Mouse (Mus musculus): ENCODE results near the gene Adcy3. TPM values are rescaled to one million over a fixed set of nuclear protein-coding genes. Genes with fewer than 3 reads are reported as not detected.

Adcy3 gene
- polyA plus RNA-seq, 1 experiment from 2014 or later, result 6.1 TPM

- DNase-seq (ENCODE audit: low spot score) (no peak), ATAC-seq (replicated peaks; ENCODE audit: low FRiP score) (no peak)
- no peaks in the 10 kb centered on the region for H3K9me3 ChIP-seq (ENCODE audit: control insufficient read depth, low read length)
- H3K4me1 ChIP-seq (replicated peaks; ENCODE audit: control insufficient read depth, insufficient read depth, low read length), result no peaks in the 10 kb centered on the region
- H3K36me3 ChIP-seq (ENCODE audit: control insufficient read depth, insufficient read depth, low read length), result no peaks in the 10 kb centered on the region
- no peak overlapping the region for H3K4me2 ChIP-seq (ENCODE audit: low read depth, low read length, severe bottlenecking)
- H3K4me3 ChIP-seq (ENCODE audit: low read depth, low read length), result no peak overlapping the region
- H3K9ac ChIP-seq (ENCODE audit: low read length), result no peak overlapping the region
- H3K27me3 ChIP-seq (ENCODE audit: control insufficient read depth, insufficient read depth, low read length), result no peaks in the 10 kb centered on the region
- WGBS, result 97% methylated on average over 11 of the region's 11 CpGs
- no peak overlapping the region for H3K27ac ChIP-seq (ENCODE audit: low read depth, low read length)
Observed at GRCm38 (mm10) chr12:4206106-4206505, 73.2 kb downstream of the Adcy3 start.

GRCm38 (mm10) chr12:4208405-4209133 is 75.7 kb downstream of the Adcy3 start:
- Histone ChIP-seq H3K36me3 (ENCODE audit: control insufficient read depth, insufficient read depth, low read length) (no peaks in the 10 kb centered on the region), H3K4me3 (ENCODE audit: low read depth, low read length) (no peak overlapping the region), H3K27me3 (ENCODE audit: control insufficient read depth, insufficient read depth, low read length) (no peaks in the 10 kb centered on the region), H3K4me2 (ENCODE audit: low read depth, low read length, severe bottlenecking) (no peak overlapping the region), H3K27ac (ENCODE audit: low read depth, low read length) (no peak overlapping the region), H3K4me1 (replicated peaks; ENCODE audit: control insufficient read depth, insufficient read depth, low read length) (no peaks in the 10 kb centered on the region), H3K9me3 (ENCODE audit: control insufficient read depth, low read length) (no peaks in the 10 kb centered on the region), H3K9ac (ENCODE audit: low read length) (no peak overlapping the region)
- WGBS, result 76% methylated on average over 15 of the region's 15 CpGs
- DNase-seq (ENCODE audit: low spot score), result no peak
- 0 out of 2 replicates have a peak, but pooled peaks have one; percentile 42 for ATAC-seq (replicated peaks; ENCODE audit: low FRiP score)

GRCm38 (mm10) chr12:4209196-4209595 is 76.3 kb downstream of the Adcy3 start:
- ATAC-seq (replicated peaks; ENCODE audit: low FRiP score) (no peak), DNase-seq (ENCODE audit: low spot score) (no peak)
- Histone ChIP-seq H3K9ac (ENCODE audit: low read length) (no peak overlapping the region), H3K4me3 (ENCODE audit: low read depth, low read length) (no peak overlapping the region), H3K27ac (ENCODE audit: low read depth, low read length) (no peak overlapping the region), H3K9me3 (ENCODE audit: control insufficient read depth, low read length) (no peaks in the 10 kb centered on the region), H3K36me3 (ENCODE audit: control insufficient read depth, insufficient read depth, low read length) (no peaks in the 10 kb centered on the region), H3K4me1 (replicated peaks; ENCODE audit: control insufficient read depth, insufficient read depth, low read length) (no peaks in the 10 kb centered on the region), H3K4me2 (ENCODE audit: low read depth, low read length, severe bottlenecking) (no peak overlapping the region), H3K27me3 (ENCODE audit: control insufficient read depth, insufficient read depth, low read length) (no peaks in the 10 kb centered on the region)
- WGBS, result 98% methylated on average over 9 of the region's 9 CpGs

- DNase-seq (ENCODE audit: low spot score) (no peak), ATAC-seq (replicated peaks; ENCODE audit: low FRiP score) (no peak)
- Histone ChIP-seq H3K4me1 (replicated peaks; ENCODE audit: control insufficient read depth, insufficient read depth, low read length) (no peaks in the 10 kb centered on the region), H3K4me3 (ENCODE audit: low read depth, low read length) (no peak overlapping the region), H3K27ac (ENCODE audit: low read depth, low read length) (no peak overlapping the region), H3K9me3 (ENCODE audit: control insufficient read depth, low read length) (no peaks in the 10 kb centered on the region), H3K36me3 (ENCODE audit: control insufficient read depth, insufficient read depth, low read length) (peaks cover 3% of the 10 kb centered on the region; the same call in 1 of the 2 replicates), H3K4me2 (ENCODE audit: low read depth, low read length, severe bottlenecking) (no peak overlapping the region), H3K9ac (ENCODE audit: low read length) (no peak overlapping the region), H3K27me3 (ENCODE audit: control insufficient read depth, insufficient read depth, low read length) (no peaks in the 10 kb centered on the region)
- WGBS, result 94% methylated on average over 9 of the region's 9 CpGs
Observed at GRCm38 (mm10) chr12:4211174-4211573, 78.3 kb downstream of the Adcy3 start.

GRCm38 (mm10) chr12:4212908-4213307 is 80.0 kb downstream of the Adcy3 start:
- Histone ChIP-seq H3K36me3 (ENCODE audit: control insufficient read depth, insufficient read depth, low read length) (peaks cover 3% of the 10 kb centered on the region; the same call in 1 of the 2 replicates), H3K4me2 (ENCODE audit: low read depth, low read length, severe bottlenecking) (no peak overlapping the region), H3K27me3 (ENCODE audit: control insufficient read depth, insufficient read depth, low read length) (no peaks in the 10 kb centered on the region), H3K4me3 (ENCODE audit: low read depth, low read length) (no peak overlapping the region), H3K4me1 (replicated peaks; ENCODE audit: control insufficient read depth, insufficient read depth, low read length) (no peaks in the 10 kb centered on the region), H3K9ac (ENCODE audit: low read length) (no peak overlapping the region), H3K9me3 (ENCODE audit: control insufficient read depth, low read length) (no peaks in the 10 kb centered on the region), H3K27ac (ENCODE audit: low read depth, low read length) (no peak overlapping the region)
- 71% methylated on average over 8 of the region's 8 CpGs for WGBS
- DNase-seq (ENCODE audit: low spot score) (no peak), ATAC-seq (replicated peaks; ENCODE audit: low FRiP score) (no peak)

- H3K27ac ChIP-seq (ENCODE audit: low read depth, low read length), result no peak overlapping the region
- no peaks in the 10 kb centered on the region for H3K9me3 ChIP-seq (ENCODE audit: control insufficient read depth, low read length)
- DNase-seq (ENCODE audit: low spot score) (peak; percentile 22), ATAC-seq (replicated peaks; ENCODE audit: low FRiP score) (no peak)
- no peaks in the 10 kb centered on the region for H3K27me3 ChIP-seq (ENCODE audit: control insufficient read depth, insufficient read depth, low read length)
- H3K4me3 ChIP-seq (ENCODE audit: low read depth, low read length), result no peak overlapping the region
- WGBS, result 93% methylated on average over 7 of the region's 7 CpGs
- H3K9ac ChIP-seq (ENCODE audit: low read length), result no peak overlapping the region
- H3K4me2 ChIP-seq (ENCODE audit: low read depth, low read length, severe bottlenecking), result no peak overlapping the region
- 0 out of 2 replicates have a peak, but pooled peaks cover 4% of the 10 kb centered on the region for H3K4me1 ChIP-seq (replicated peaks; ENCODE audit: control insufficient read depth, insufficient read depth, low read length)
- peaks cover 4% of the 10 kb centered on the region; the same call in 1 of the 2 replicates for H3K36me3 ChIP-seq (ENCODE audit: control insufficient read depth, insufficient read depth, low read length)
Observed at GRCm38 (mm10) chr12:4230156-4230555, 97.3 kb downstream of the Adcy3 start.

GRCm38 (mm10) chr12:4232777-4233176 is 99.9 kb downstream of the Adcy3 start:
- Histone ChIP-seq H3K4me1 (replicated peaks; ENCODE audit: control insufficient read depth, insufficient read depth, low read length) (0 out of 2 replicates have a peak, but pooled peaks cover 4% of the 10 kb centered on the region), H3K4me3 (ENCODE audit: low read depth, low read length) (peak overlapping the region; percentile 67), H3K9ac (ENCODE audit: low read length) (peak overlapping the region; percentile 73; the same call in 1 of the 2 replicates), H3K36me3 (ENCODE audit: control insufficient read depth, insufficient read depth, low read length) (no peaks in the 10 kb centered on the region; the same call in 1 of the 2 replicates), H3K27me3 (ENCODE audit: control insufficient read depth, insufficient read depth, low read length) (no peaks in the 10 kb centered on the region), H3K4me2 (ENCODE audit: low read depth, low read length, severe bottlenecking) (peak overlapping the region; percentile 66), H3K27ac (ENCODE audit: low read depth, low read length) (no peak overlapping the region), H3K9me3 (ENCODE audit: control insufficient read depth, low read length) (no peaks in the 10 kb centered on the region)
- no peak for ATAC-seq (replicated peaks; ENCODE audit: low FRiP score)
- 59% methylated on average over 4 of the region's 4 CpGs for WGBS
- DNase-seq (ENCODE audit: low spot score), result peak; percentile 19

GRCm38 (mm10) chr12:4233572-4234508 is 100.9 kb downstream of the Adcy3 start, which contains the start of the genes Ptrhd1 and Cenpo:
Ptrhd1 (plus strand) TSS chr12:4234027.
Cenpo (minus strand) TSS chr12:4234294.
- peak; percentile 95 for DNase-seq (ENCODE audit: low spot score)
- WGBS, result under 1% methylated on average over 50 of the region's 50 CpGs
- H3K27me3 ChIP-seq (ENCODE audit: control insufficient read depth, insufficient read depth, low read length), result no peaks in the 10 kb centered on the region
- peak within 1 kb of the TSS; percentile 73 for H3K9ac ChIP-seq (ENCODE audit: low read length)
- H3K27ac ChIP-seq (ENCODE audit: low read depth, low read length), result peak within 1 kb of the TSS; percentile 82
- 0 out of 2 replicates have a peak, but pooled peaks cover 4% of the 10 kb centered on the region for H3K4me1 ChIP-seq (replicated peaks; ENCODE audit: control insufficient read depth, insufficient read depth, low read length)
- ATAC-seq (replicated peaks; ENCODE audit: low FRiP score), result peak; percentile 98
- no peaks in the 10 kb centered on the region; the same call in 1 of the 2 replicates for H3K36me3 ChIP-seq (ENCODE audit: control insufficient read depth, insufficient read depth, low read length)
- H3K9me3 ChIP-seq (ENCODE audit: control insufficient read depth, low read length), result no peaks in the 10 kb centered on the region
- peak within 1 kb of the TSS; percentile 66 for H3K4me2 ChIP-seq (ENCODE audit: low read depth, low read length, severe bottlenecking)
- peak within 1 kb of the TSS; percentile 67 for H3K4me3 ChIP-seq (ENCODE audit: low read depth, low read length)
